Mouse (Mus musculus) stomach, postnatal 0 days (tissue): ENCODE measurements around the gene Cmip. TPM values are rescaled to one million over a fixed set of nuclear protein-coding genes. Genes with fewer than 3 reads are reported as not detected.

Source experiments
- ATAC-seq: fragments of 200-750 bp; cut with Nextera tagmentation; 2 replicates; pipeline ENCODE4 v1.8.0; 2017; ENCODE audit not compliant: low FRiP score, low TSS enrichment
- DNase-seq: peaks from one replicate; pipeline ENCODE4 v3.0.0-alpha.2; 2016; ENCODE audit warnings: low spot score
- H3K27ac ChIP-seq: fragments of 300-500 bp; sonication (generic); replicated peaks from 2 replicates; pipeline ENCODE4 v1.5.1; 2014; ENCODE audit warnings: mild to moderate bottlenecking, control low read depth
- H3K27me3 ChIP-seq: fragments of 300-500 bp; sonication (generic); 2 replicates; pipeline ENCODE4 v1.6.1; 2014; ENCODE audit warnings: low read length; ENCODE audit not compliant: control insufficient read depth, insufficient read depth
- H3K36me3 ChIP-seq: fragments of 300-500 bp; sonication (generic); 2 replicates; pipeline ENCODE4 v1.6.1; 2014; ENCODE audit warnings: low read length, mixed read lengths; ENCODE audit not compliant: control insufficient read depth, insufficient read depth
- H3K4me1 ChIP-seq: fragments of 300-500 bp; sonication (generic); replicated peaks from 2 replicates; pipeline ENCODE4 v1.6.1; 2014; ENCODE audit warnings: antibody characterized with exemption; ENCODE audit not compliant: control insufficient read depth, insufficient read depth
- H3K4me2 ChIP-seq: fragments of 300-500 bp; sonication (generic); replicated peaks from 2 replicates; pipeline ENCODE4 v1.6.1; 2014; ENCODE audit warnings: low read depth, mild to moderate bottlenecking, control low read depth, moderate library complexity
- H3K4me3 ChIP-seq: fragments of 300-500 bp; sonication (generic); 2 replicates; pipeline ENCODE4 v1.5.1; 2014; ENCODE audit warnings: low read depth, low read length, control low read depth
- H3K9ac ChIP-seq: fragments of 300-500 bp; sonication (generic); 2 replicates; pipeline ENCODE4 v1.6.1; 2014; ENCODE audit warnings: mild to moderate bottlenecking, low read length, control low read depth, mixed read lengths
- H3K9me3 ChIP-seq: fragments of 300-500 bp; sonication (generic); 2 replicates; pipeline ENCODE4 v1.6.1; 2016; ENCODE audit warnings: low read length; ENCODE audit not compliant: control insufficient read depth
- CTCF ChIP-seq: IDR thresholded peaks from 2 replicates; pipeline ENCODE4 v1.5.1; 2016; ENCODE audit warnings: antibody characterized with exemption, low read depth, mild to moderate bottlenecking, moderate library complexity
- EP300 ChIP-seq: optimal IDR thresholded peaks from 2 replicates; pipeline ENCODE3; 2016; ENCODE audit warnings: antibody characterized with exemption
- WGBS: fragments of 180-500 bp; shearing (Covaris S2); extraction: QIAGEN DNeasy Blood & Tissue Kit; methylation state at CpG from one replicate; pipeline ENCODE4 v1.1.7; 2014; 5-methylcytosine and 5-hydroxymethylcytosine counted together
- polyA plus RNA-seq: library from polyadenylated mRNA; unstranded; fragments of >200 nt; fragmentation: Nextera tagmentation; extraction: Ambion mirVana; gene quantifications from 2 replicates; pipeline ENCODE4 v1.2.1, GENCODE M21; 2015

Gene Cmip
- polyA plus RNA-seq, 1 experiment from 2014 or later: 19.9 TPM

- Histone ChIP-seq H3K4me2 (no peak overlapping the region), H3K27ac (no peak overlapping the region), H3K9me3 (no peaks in the 10 kb centered on the region), H3K4me1 (no peaks in the 10 kb centered on the region), H3K27me3 (no peaks in the 10 kb centered on the region), H3K36me3 (no peaks in the 10 kb centered on the region), H3K9ac (no peak overlapping the region), H3K4me3 (no peak overlapping the region)
- TF ChIP-seq CTCF: no peak
- TF ChIP-seq EP300: no peak
- ATAC-seq (no peak), DNase-seq (no peak)
- WGBS: 82% methylated on average over 8 of the region's 8 CpGs
Observed at GRCm38 (mm10) chr8:117484731-117485130, 227.9 kb downstream of the Cmip start.

GRCm38 (mm10) chr8:117485316-117485715, 228.5 kb downstream of the Cmip start:
- Histone ChIP-seq H3K27ac (no peak overlapping the region), H3K9ac (no peak overlapping the region), H3K9me3 (no peaks in the 10 kb centered on the region), H3K4me2 (no peak overlapping the region), H3K36me3 (no peaks in the 10 kb centered on the region), H3K27me3 (no peaks in the 10 kb centered on the region), H3K4me3 (no peak overlapping the region), H3K4me1 (no peaks in the 10 kb centered on the region)
- ATAC-seq (no peak), DNase-seq (no peak)
- 26% methylated on average over 1 of the region's 1 CpGs for WGBS
- TF ChIP-seq CTCF: no peak
- TF ChIP-seq EP300: no peak

GRCm38 (mm10) chr8:117488246-117489005, 231.6 kb downstream of the Cmip start:
- Histone ChIP-seq H3K27ac (no peak overlapping the region), H3K4me2 (no peak overlapping the region), H3K4me1 (no peaks in the 10 kb centered on the region), H3K9me3 (no peaks in the 10 kb centered on the region), H3K36me3 (no peaks in the 10 kb centered on the region), H3K27me3 (no peaks in the 10 kb centered on the region), H3K4me3 (no peak overlapping the region), H3K9ac (no peak overlapping the region)
- WGBS: 75% methylated on average over 10 of the region's 10 CpGs
- TF ChIP-seq CTCF: no peak
- TF ChIP-seq EP300: no peak
- DNase-seq (no peak), ATAC-seq (no peak)

GRCm38 (mm10) chr8:117493543-117493942, 236.7 kb downstream of the Cmip start:
- Histone ChIP-seq H3K9me3 (no peaks in the 10 kb centered on the region), H3K4me1 (no peaks in the 10 kb centered on the region), H3K4me3 (no peak overlapping the region), H3K27me3 (no peaks in the 10 kb centered on the region; the same call in 1 of the 2 replicates), H3K4me2 (no peak overlapping the region), H3K36me3 (no peaks in the 10 kb centered on the region), H3K27ac (no peak overlapping the region), H3K9ac (no peak overlapping the region)
- no peak for DNase-seq
- 29% methylated on average over 9 of the region's 9 CpGs for WGBS
- no peak for ATAC-seq
- TF ChIP-seq CTCF: no peak
- TF ChIP-seq EP300: no peak

- no peaks in the 10 kb centered on the region; the same call in 1 of the 2 replicates for H3K27me3 ChIP-seq
- H3K36me3 ChIP-seq: no peaks in the 10 kb centered on the region
- no peak for TF ChIP-seq EP300
- TF ChIP-seq CTCF: no peak
- WGBS: 83% methylated on average over 2 of the region's 2 CpGs
- DNase-seq: no peak
- no peak overlapping the region for H3K4me2 ChIP-seq
- no peak for ATAC-seq
- H3K4me3 ChIP-seq: no peak overlapping the region
- H3K9ac ChIP-seq: no peak overlapping the region
- H3K27ac ChIP-seq: no peak overlapping the region
- no peaks in the 10 kb centered on the region for H3K4me1 ChIP-seq
- H3K9me3 ChIP-seq: no peaks in the 10 kb centered on the region
Observed at GRCm38 (mm10) chr8:117494874-117495273, 238.0 kb downstream of the Cmip start.

GRCm38 (mm10) chr8:117498179-117498914, 241.5 kb downstream of the Cmip start, which contains the start of gene Plcg2:
Plcg2 (plus strand) TSS chr8:117498291.
- Histone ChIP-seq H3K4me3 (peak within 1 kb of the TSS; percentile 62), H3K27me3 (no peaks in the 10 kb centered on the region; the same call in 1 of the 2 replicates), H3K4me2 (peak within 1 kb of the TSS; percentile 100), H3K9ac (peak within 1 kb of the TSS; percentile 64), H3K27ac (no peak within 1 kb of the TSS), H3K36me3 (no peaks in the 10 kb centered on the region), H3K9me3 (no peaks in the 10 kb centered on the region), H3K4me1 (no peaks in the 10 kb centered on the region)
- 1% methylated on average over 56 of the region's 62 CpGs for WGBS
- TF ChIP-seq EP300 (no peak), CTCF (no peak)
- peak; percentile 51 for DNase-seq
- peak; percentile 69 for ATAC-seq
